In the genomic region with DNA sequence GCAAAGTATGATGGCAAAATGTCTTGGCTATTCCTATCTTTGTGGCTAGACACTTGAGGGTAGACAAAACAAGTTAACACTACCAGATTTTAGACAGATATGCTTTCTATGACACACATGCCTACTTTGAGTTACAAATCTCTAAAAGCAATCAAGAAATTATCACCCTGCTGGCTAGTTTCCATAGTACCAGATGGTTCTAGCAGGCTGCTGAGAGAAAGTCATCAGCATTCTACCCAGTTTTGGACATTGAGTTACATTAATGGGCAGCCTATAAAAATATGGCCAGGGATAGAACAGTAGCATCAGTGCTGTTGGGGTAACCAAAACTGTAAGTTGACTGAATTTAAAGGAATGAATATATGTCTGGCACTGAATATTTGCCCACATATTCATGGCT, we compare ENCODE assay signal across 15 mouse cellular contexts.
DNase-seq lines count a peak whose midpoint lies in the region.
"Had no signal": no experiment of that assay in that cellular context is flagged by ENCODE, and none has a peak within 500 bp of the region (broad histone marks: within the 10 kb centered on the region; RNA-seq: fewer than 3 reads in every experiment).

No protein-coding gene starts in this region.

- DNase-seq in layer of hippocampus, postnatal 14 days (ENCODE audit: low spot score in 2 of 2): peak; percentile 1 to 25
- DNase-seq in layer of hippocampus, adult 11-12 months (ENCODE audit: low spot score): no peak
- peak; percentile 23 for DNase-seq in cerebellum, adult 11-12 months
- peak; percentile 82 for DNase-seq in cerebellum, adult 9-10 months
- DNase-seq in cerebellum, postnatal 36 days: peak; percentile 19 to 56
- DNase-seq in left cerebral cortex, postnatal 36 days (ENCODE audit: low spot score in 2 of 2): no peak
- no peak for DNase-seq in retina, embryonic 14.5 days (ENCODE audit: low spot score)
- DNase-seq: adrenal gland, adult 2 months; B cell, adult 2 months; gastrocnemius, postnatal 36 days; heart, adult 18-20 months; heart, postnatal 36 days; kidney, adult 8-10 months; kidney, postnatal 10 days; thymus, postnatal 4 days had no signal

- intact Hi-C loops in left cerebral cortex, postnatal 36 days (cut with DNase I): no loop called here

Comparison
In these comparisons a context has a peak if more than half of its experiments do, and no peak if none do; other contexts are left out.
1. DNase-seq: peak in layer of hippocampus, postnatal 14 days (2 of 2), cerebellum, adult 11-12 months (single experiment), cerebellum, adult 9-10 months (single experiment) and cerebellum, postnatal 36 days (2 of 2); none in layer of hippocampus, adult 11-12 months (single experiment), left cerebral cortex, postnatal 36 days (0 of 2) and retina, embryonic 14.5 days (single experiment).